Mouse (Mus musculus): Measurements from ENCODE around the gene Capn11. TPM values are rescaled to one million over a fixed set of nuclear protein-coding genes. Genes with fewer than 3 reads are reported as not detected.

The Capn11 gene
- polyA plus RNA-seq (2017; shearing (Covaris generic)): 0.55 TPM

DNA sequence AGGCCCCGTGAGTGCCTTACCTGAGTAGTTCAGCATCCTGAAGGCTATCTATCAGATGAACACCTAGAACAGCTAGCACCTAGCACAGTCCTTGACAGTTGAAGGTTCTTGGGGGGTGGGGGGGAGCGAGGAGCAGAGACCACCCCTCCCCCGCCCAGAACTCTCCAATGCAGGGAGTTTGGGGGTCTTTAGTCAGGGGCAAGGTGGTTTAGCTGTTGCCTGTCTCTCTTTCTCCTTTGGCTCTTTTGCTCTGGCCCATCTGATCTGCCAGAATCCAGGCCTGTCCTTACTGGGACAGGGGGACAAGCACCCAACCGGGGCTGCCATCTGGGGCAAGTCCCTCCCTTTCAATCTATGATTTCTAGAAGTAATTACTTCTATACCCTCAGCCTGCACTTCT is at the start of gene Capn11:
Gene Capn11 (minus strand): TSS at position 101 of the 400 bp plus-strand sequence.

DNA sequence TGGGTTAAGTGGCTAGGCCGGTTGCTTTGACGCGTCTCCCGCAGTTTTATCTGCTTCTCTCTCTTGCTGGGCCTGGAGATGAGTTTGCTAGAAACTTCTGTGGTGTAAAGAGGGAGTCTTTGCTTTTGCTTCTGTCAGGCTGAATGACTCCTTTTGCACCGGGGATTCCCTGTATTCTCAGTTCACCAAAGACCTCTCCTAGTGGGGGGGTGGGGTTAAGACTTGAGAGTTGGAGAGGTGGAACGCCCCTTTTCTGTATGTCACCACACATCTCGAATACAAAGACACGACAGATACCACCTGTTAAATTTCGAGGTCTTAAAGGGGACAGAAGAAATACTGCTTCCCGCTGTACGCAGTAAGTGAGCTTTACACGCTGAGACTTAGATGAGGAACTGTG is 27.6 kb upstream of the Capn11 start, which contains the start of gene Tmem63b:
Gene Tmem63b (minus strand): TSS at position 190 of the 400 bp plus-strand sequence.

DNA sequence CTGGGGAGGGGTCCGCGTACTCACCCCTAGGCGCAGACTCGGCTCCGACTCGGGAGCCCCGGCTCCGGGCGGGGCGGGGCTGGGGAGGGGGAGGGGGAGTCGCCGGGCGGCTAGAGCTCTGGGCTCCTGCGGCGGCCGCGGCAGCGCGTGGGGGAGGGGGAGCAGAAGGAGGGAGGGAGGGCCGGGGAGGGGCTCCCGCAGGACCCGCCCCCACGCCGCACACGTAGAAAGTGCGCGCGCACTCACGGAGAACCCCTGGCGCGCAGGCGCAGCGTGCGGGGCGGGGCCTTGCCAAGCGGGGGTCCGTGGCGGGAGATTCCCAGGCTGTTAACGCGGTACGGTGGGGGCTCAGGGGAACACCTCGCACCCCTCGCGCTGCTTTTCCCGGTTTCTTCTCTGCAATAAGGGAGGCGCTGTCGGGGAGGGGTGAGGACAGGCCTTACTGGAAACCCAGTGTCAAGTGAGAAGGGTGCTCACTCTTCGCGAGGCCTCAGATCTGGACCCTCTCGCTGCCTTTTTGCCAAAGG is 27.0 kb upstream of the Capn11 start, which contains the start of gene Mrpl14:
Gene Mrpl14 (plus strand): TSS at position 230 of the 527 bp plus-strand sequence.

DNA sequence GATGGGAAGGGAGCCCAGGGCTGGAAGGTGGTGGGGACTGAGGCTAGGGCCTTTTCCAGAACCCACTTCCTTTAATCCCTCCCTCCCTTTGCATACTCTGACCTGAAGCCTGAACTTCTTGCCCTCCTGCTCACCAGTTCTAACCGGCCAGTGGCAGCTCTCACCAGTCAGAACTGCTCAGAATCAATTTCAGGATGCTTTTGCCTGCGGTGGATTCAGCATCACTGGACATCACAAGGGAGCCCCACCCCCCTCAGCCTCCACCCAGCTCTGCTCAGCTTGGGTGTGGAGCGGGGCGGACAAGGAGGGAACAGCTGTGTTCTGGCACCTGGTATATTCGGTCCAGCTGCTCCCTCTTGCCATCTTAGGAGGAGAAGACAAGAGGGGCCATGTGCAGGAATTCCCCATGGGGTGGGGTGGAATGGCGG is 57.2 kb downstream of the Capn11 start, which contains the start of gene Mymx:
Gene Mymx (minus strand): TSS at position 226 of the 428 bp plus-strand sequence.

DNA sequence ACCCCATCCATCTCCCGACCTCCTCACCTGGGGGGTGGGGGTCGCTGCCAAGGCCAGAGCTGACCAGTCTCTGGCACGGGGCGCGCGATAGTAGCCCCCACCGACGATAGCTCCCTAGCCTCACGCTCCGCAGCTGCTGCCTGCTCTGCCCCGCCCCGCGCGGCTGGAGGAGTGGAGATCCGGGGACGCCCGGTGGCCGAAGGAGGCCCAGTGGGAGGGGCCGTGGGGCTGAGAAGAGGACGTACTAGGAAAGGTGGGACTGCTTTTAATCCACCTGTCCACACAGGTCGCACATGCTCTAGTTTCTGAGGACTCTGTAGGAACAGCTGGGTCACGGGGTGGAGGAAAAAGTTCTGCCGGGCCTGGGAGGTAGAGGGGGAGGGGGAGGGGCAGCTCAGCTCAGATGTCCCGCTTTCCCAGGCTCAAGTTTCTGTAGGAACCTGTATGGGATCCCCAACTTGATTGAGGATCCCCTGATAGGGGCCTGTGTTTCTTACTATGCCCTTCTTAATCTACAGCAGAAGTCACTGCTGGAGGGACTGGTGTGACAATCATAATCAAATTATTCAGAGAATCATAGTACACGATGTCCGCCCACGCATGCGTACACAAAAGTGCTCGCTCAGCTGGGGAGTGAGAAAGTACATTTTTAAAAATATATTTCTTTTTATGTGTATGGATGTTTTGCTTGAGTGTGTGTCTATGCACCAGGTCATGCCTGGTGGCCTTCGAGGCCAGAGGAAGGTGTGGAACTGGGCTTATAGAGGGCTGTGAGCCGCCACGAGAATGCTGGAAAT is 59.5 kb downstream of the Capn11 start, which contains the start of gene Slc29a1:
Gene Slc29a1 (minus strand): TSS at position 161 of the 797 bp plus-strand sequence.

Other genes starting within 250 kb of the Capn11 start
- 90.5 TPM for gene Cdc5l, start 225.6 kb downstream of the Capn11 start, polyA plus RNA-seq (2017; shearing (Covaris generic))
- gene Spats1, start 183.9 kb downstream of the Capn11 start, polyA plus RNA-seq (2017; shearing (Covaris generic)): 0.96 TPM
- 15.1 TPM for gene Aars2, start 152.5 kb downstream of the Capn11 start, polyA plus RNA-seq (2017; shearing (Covaris generic))
- not detected for gene Tcte1, start 135.9 kb downstream of the Capn11 start, polyA plus RNA-seq (2017; shearing (Covaris generic))
- gene Tmem151b, start 109.6 kb downstream of the Capn11 start, polyA plus RNA-seq (2017; shearing (Covaris generic)): not detected
- gene Nfkbie, start 103.6 kb downstream of the Capn11 start, polyA plus RNA-seq (2017; shearing (Covaris generic)): 100 TPM
- gene Slc35b2, start 95.5 kb downstream of the Capn11 start, polyA plus RNA-seq (2017; shearing (Covaris generic)): 98.6 TPM
- gene Hsp90ab1, start 86.1 kb downstream of the Capn11 start, polyA plus RNA-seq (2017; shearing (Covaris generic)): 879 TPM
- gene Slc29a1, start 59.7 kb downstream of the Capn11 start, polyA plus RNA-seq (2017; shearing (Covaris generic)): 165 TPM
- gene Mymx, start 57.2 kb downstream of the Capn11 start, polyA plus RNA-seq (2017; shearing (Covaris generic)): not detected
- 79.1 TPM for gene Mrpl14, start 27.0 kb upstream of the Capn11 start, polyA plus RNA-seq (2017; shearing (Covaris generic))
- 14.5 TPM for gene Tmem63b, start 27.6 kb upstream of the Capn11 start, polyA plus RNA-seq (2017; shearing (Covaris generic))
- gene 1600014C23Rik, start 74.5 kb upstream of the Capn11 start, polyA plus RNA-seq (2017; shearing (Covaris generic)): not detected

Data from inflammation-experienced regulatory T-cells, adult 16 weeks (primary cell).